Mouse (Mus musculus) liver, adult 2 months (tissue): ENCODE measurements around the gene Lin9. TPM values are rescaled to one million over a fixed set of nuclear protein-coding genes. Genes with fewer than 3 reads are reported as not detected.

Experiments used
- DNase-seq: peaks from one replicate; pipeline ENCODE4 v3.0.0-alpha.2; 2011; ENCODE audit warnings: low read depth, low spot score; ENCODE audit errors: extremely low read depth
- H3K27ac ChIP-seq: fragments of 200-500 bp; replicated peaks from 2 replicates; pipeline ENCODE4 v1.5.1; 2012; ENCODE audit warnings: low read depth, mild to moderate bottlenecking, control low read depth, inconsistent platforms, low read length; ENCODE audit not compliant: insufficient read depth
- H3K27me3 ChIP-seq: fragments of 200-500 bp; 2 replicates; pipeline ENCODE4 v1.6.1; 2012; ENCODE audit warnings: mild to moderate bottlenecking, moderate library complexity, low read length, inconsistent platforms; ENCODE audit not compliant: control insufficient read depth, insufficient read depth
- H3K36me3 ChIP-seq: fragments of 200-500 bp; 2 replicates; pipeline ENCODE4 v1.6.1; 2012; ENCODE audit warnings: low read length, inconsistent platforms; ENCODE audit not compliant: control insufficient read depth, insufficient read depth
- H3K4me1 ChIP-seq: fragments of 200-500 bp; 2 replicates; pipeline ENCODE4 v1.6.1; 2011; ENCODE audit warnings: low read length; ENCODE audit not compliant: control insufficient read depth, insufficient read depth
- H3K4me3 ChIP-seq: fragments of 200-500 bp; 2 replicates; pipeline ENCODE4 v1.5.1; 2011; ENCODE audit warnings: low read depth, mild to moderate bottlenecking, control low read depth, low read length, moderate library complexity; ENCODE audit not compliant: insufficient read depth
- H3K79me2 ChIP-seq: fragments of 200-500 bp; 2 replicates; pipeline ENCODE4 v1.6.1; 2012; ENCODE audit warnings: inconsistent platforms, mild to moderate bottlenecking, low read length, moderate library complexity; ENCODE audit not compliant: control insufficient read depth, insufficient read depth
- H3K9ac ChIP-seq: fragments of 200-500 bp; 2 replicates; pipeline ENCODE4 v1.6.1; 2012; ENCODE audit warnings: low read depth, mild to moderate bottlenecking, control low read depth, inconsistent platforms, low read length
- CTCF ChIP-seq: fragments of 200-500 bp; IDR thresholded peaks from 2 replicates; pipeline ENCODE4 v1.5.1; 2011; ENCODE audit warnings: low read depth, low read length, control low read depth
- POLR2A ChIP-seq: fragments of 200-500 bp; IDR thresholded peaks from 2 replicates; pipeline ENCODE4 v1.6.1; 2011; ENCODE audit warnings: low read length, control low read depth; ENCODE audit not compliant: insufficient read depth; ENCODE audit errors: extremely low read depth
- WGBS: fragments of 180-500 bp; shearing (Covaris S2); methylation state at CpG from one replicate; pipeline ENCODE4 v1.1.7; 2018; 5-methylcytosine and 5-hydroxymethylcytosine counted together
- polyA plus RNA-seq: library from polyadenylated mRNA; depleted of rRNA; stranded (reverse); fragments of >200 nt; gene quantifications from 2 replicates; pipeline ENCODE4 v1.2.3, GENCODE M21; 2012
- total RNA-seq: library from RNA; depleted of rRNA; stranded (reverse); fragments of >200 nt; gene quantifications from 2 replicates; pipeline ENCODE4 v1.2.3, GENCODE M21; 2014

Gene Lin9
- total and polyA plus RNA-seq, 2 experiments = 1.2 to 3.7 TPM

DNA sequence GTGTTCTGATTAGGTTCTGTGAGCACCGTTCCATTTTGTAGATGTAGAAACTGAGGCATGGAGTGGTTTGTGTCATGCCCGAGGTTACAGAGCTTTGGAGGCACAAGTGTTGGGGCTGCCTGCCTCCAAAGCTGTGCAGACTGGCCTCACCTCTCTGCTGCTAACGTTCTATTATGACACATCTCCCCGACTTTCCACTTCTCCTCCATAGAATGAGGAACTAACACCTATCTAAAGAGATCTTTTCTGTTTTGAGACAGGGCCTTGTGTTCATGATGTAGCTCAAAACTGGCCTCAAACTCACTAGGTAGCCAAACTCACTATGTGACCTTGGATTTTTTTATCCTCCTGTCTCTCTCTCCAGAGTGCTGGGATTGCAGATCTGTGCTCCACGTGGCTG, 77.8 kb downstream of the Lin9 start:
- Histone ChIP-seq H3K4me3 (no peak overlapping the region), H3K36me3 (no peaks in the 10 kb centered on the region), H3K79me2 (no peaks in the 10 kb centered on the region), H3K27me3 (no peaks in the 10 kb centered on the region), H3K9ac (no peak overlapping the region), H3K4me1 (peaks cover 15% of the 10 kb centered on the region), H3K27ac (no peak overlapping the region)
- no peak for DNase-seq
- WGBS = 78% methylated on average over 5 of the region's 5 CpGs
- TF ChIP-seq POLR2A = no peak

DNA sequence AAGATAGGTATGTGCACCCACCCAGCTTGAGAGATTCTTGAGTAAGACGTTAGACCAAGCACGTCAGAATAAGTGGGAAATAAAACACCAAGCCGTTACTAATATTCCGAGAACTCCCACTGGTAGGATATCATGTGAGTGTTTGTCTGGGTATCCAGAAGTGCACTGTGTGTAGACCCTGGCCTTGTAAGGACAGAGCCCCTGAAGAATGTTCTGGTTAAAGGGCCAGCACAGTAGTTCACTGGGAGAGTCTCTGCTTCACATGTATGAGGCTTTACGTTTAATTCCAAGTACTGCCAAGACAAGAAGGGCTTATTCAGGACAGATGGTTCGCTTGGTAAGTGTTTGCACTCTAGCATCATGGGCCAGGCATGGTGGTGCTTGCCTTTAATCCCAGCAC, 78.5 kb downstream of the Lin9 start:
- DNase-seq = no peak
- H3K4me3 ChIP-seq = no peak overlapping the region

DNA sequence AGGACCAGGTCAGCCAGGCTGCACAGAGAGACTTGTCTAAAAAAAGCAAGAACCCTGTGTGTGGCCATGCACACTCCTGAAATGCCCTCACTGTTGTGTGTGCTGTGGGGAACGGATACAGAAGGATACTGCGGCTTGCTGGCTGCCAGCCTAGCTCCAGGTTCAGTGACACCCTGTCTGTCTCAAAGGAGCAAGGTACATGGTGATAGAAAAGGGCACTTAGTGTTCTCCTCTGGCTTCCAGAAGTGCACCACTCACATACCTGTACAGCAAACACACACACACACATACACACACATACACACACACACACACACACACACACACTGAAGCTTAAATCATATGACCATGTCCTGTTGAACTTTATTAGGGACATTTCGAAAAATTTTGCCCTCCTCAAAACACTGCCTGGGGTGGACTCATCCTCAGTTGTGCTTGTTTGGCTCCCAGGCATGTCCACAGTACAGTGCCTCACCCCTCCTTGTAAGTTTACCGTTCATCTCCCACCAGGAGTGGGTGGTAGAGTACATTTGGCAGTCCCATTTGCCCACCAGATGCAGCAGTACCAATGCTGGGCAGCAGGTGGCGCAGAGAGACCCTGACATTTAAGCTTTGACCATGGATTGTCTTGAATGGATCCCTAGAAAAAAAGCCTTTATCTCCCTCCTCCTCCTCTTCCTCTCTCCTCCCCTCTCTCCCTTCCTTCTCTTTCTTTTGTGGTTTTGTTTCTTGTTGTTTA, 79.2 kb downstream of the Lin9 start:
- peaks cover 4% of the 10 kb centered on the region for H3K4me1 ChIP-seq
- no peak overlapping the region for H3K9ac ChIP-seq
- peak overlapping the region; percentile 9 for H3K27ac ChIP-seq
- WGBS = 12% methylated on average over 5 of the region's 5 CpGs
- peak; percentile 99 for TF ChIP-seq CTCF
- no peak for TF ChIP-seq POLR2A
- H3K79me2 ChIP-seq = no peaks in the 10 kb centered on the region
- DNase-seq = peak; percentile 95
- no peak overlapping the region for H3K4me3 ChIP-seq
- H3K36me3 ChIP-seq = no peaks in the 10 kb centered on the region
- H3K27me3 ChIP-seq = no peaks in the 10 kb centered on the region

More for the DNA sequence above, 78.5 kb downstream of the Lin9 start:
- TF ChIP-seq CTCF = no peak
- no peak for TF ChIP-seq POLR2A
- no peaks in the 10 kb centered on the region for H3K36me3 ChIP-seq
- no peak overlapping the region for H3K9ac ChIP-seq
- no peaks in the 10 kb centered on the region for H3K27me3 ChIP-seq
- peaks cover 10% of the 10 kb centered on the region for H3K4me1 ChIP-seq
- WGBS = 81% methylated on average over 6 of the region's 6 CpGs
- H3K79me2 ChIP-seq = no peaks in the 10 kb centered on the region
- no peak overlapping the region for H3K27ac ChIP-seq

DNA sequence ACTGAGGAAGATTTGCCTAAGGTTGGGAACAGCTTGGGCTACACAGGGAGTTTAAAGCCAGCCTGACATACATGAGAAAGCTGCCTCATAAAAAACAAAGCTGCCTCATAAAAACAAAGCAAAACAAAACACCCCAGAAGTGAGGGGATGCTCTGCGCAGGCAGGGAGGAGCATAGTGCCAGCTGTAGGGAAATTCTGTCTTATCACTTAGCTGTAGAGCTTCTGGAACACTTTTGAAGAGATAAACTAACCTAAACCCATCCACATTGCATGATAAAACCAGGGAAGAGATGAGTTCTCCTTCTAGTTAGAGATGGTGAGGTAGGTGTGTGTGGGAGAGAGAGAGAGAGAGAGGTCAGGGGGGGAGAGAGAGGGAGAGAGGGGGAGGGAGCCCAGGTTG, 81.7 kb downstream of the Lin9 start:
- Histone ChIP-seq H3K79me2 (peaks cover 7% of the 10 kb centered on the region), H3K4me1 (peaks cover 14% of the 10 kb centered on the region), H3K36me3 (no peaks in the 10 kb centered on the region), H3K27me3 (no peaks in the 10 kb centered on the region), H3K27ac (no peak overlapping the region), H3K4me3 (no peak overlapping the region), H3K9ac (no peak overlapping the region)
- no peak for TF ChIP-seq POLR2A
- no peak for TF ChIP-seq CTCF
- no peak for DNase-seq
- WGBS = 90% methylated on average over 1 of the region's 1 CpGs

DNA sequence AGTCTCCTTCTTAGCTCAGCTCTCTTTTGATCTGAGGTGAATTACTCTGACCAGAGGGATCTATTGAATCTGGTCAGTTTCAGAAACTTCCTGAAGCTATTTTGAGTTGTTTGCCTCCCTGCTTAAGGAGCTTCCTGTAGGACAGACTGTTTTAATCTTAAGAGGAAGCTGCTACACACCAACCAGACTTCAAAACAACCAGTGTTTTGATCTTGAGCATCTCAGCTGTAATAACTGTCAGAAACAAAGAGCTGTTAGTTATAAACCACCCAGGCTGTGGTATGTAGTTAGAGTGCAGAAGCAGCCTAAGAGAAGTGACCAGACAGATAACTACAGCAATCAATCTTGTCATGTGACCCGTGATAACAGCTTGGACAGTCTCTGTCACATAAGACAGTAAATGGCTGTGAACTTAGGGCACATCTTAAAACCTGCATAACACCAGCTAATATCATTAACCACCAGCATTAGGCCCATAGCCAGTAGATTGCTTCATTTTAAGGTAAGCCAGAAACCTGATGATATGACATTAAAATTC, 82.8 kb downstream of the Lin9 start:
- Histone ChIP-seq H3K79me2 (peaks cover 10% of the 10 kb centered on the region), H3K27me3 (no peaks in the 10 kb centered on the region), H3K4me1 (peaks cover 17% of the 10 kb centered on the region), H3K4me3 (no peak overlapping the region), H3K9ac (no peak overlapping the region), H3K27ac (no peak overlapping the region), H3K36me3 (no peaks in the 10 kb centered on the region)
- peak; percentile 19 for DNase-seq
- WGBS = 32% methylated on average over 1 of the region's 1 CpGs
- TF ChIP-seq POLR2A (no peak), CTCF (no peak)

DNA sequence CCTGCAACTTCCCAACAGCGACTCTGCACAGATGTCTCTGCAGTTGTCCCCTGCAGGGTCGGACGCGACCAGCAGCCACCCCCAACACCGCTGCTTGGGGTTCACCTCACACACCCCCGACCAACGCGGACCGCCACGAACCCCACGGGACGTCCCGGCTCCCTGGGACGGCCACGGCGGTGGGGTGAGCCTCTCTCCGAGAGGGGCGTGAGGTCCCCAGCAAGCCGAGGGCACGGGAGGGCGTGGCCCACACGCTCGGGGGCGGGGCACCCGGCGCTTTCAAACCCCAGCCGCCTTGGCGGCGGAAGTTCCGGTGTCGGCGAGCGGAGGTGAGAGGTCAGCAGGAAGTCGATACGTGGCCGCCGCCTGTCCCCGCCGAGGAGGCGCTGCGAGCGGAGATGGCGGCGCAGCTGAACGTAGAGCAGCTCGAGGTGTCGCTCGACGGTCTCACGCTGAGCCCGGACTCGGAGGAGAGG, 84.8 kb downstream of the Lin9 start, which contains the start of gene Acbd3:
Gene Acbd3 (plus strand): TSS at position 340 of the 476 bp plus-strand sequence.
- no peaks in the 10 kb centered on the region for H3K27me3 ChIP-seq
- H3K36me3 ChIP-seq = no peaks in the 10 kb centered on the region
- WGBS = under 1% methylated on average over 52 of the region's 52 CpGs
- peak within 1 kb of the TSS; percentile 97 for H3K4me3 ChIP-seq
- H3K27ac ChIP-seq = peak within 1 kb of the TSS; percentile 84
- H3K4me1 ChIP-seq = peaks cover 14% of the 10 kb centered on the region
- TF ChIP-seq POLR2A (peak; percentile 86), CTCF (no peak)
- peak; percentile 70 for DNase-seq
- peaks cover 17% of the 10 kb centered on the region for H3K79me2 ChIP-seq
- peak within 1 kb of the TSS; percentile 96 for H3K9ac ChIP-seq
